In genomic region chr2:34982906-34983698, GRCm38 (mm10) we compare ENCODE assay signal across 10 mouse cellular contexts. TPM values are rescaled to one million over a fixed set of nuclear protein-coding genes. Genes with fewer than 3 reads are reported as not detected.
DNase-seq lines count a peak whose midpoint lies in the region; ATAC-seq and TF ChIP-seq lines count a peak whose summit lies in the region.
"Had no signal": no experiment of that assay in that cellular context is flagged by ENCODE, and none has a peak within 500 bp of the region (broad histone marks: within the 10 kb centered on the region; RNA-seq: fewer than 3 reads in every experiment).

No protein-coding gene starts in this region.

- intact Hi-C loops in left cerebral cortex, postnatal 36 days (cut with DNase I) = no loop called here

- DNase-seq in adrenal gland, adult (ENCODE audit: inconsistent age in 2 of 2, low spot score in 1 of 2) = peak; percentile 37 to 76
- DNase-seq in adrenal gland, adult 8-10 months = no peak
- DNase-seq in midbrain, embryonic 10.5 days (ENCODE audit: low spot score) = no peak
- no peak for DNase-seq in midbrain, postnatal 0 days (ENCODE audit: low spot score)
- DNase-seq in skeletal muscle tissue, adult 2 months (ENCODE audit: low read depth, low spot score) = peak; percentile 40
- DNase-seq in cerebellum, adult 11-12 months = no peak
- no peak for DNase-seq in left cerebral cortex, postnatal 36 days (ENCODE audit: low spot score in 2 of 2)
- DNase-seq: right cerebral cortex, postnatal 4 days had no signal

- H3K36me3 ChIP-seq in midbrain, embryonic 10.5 days = no peaks in the 10 kb centered on the region
- H3K36me3 ChIP-seq in midbrain, postnatal 0 days (ENCODE audit: insufficient read depth, low read length) = no peaks in the 10 kb centered on the region
- H3K36me3 ChIP-seq in intestine, postnatal 0 days (ENCODE audit: control insufficient read depth, insufficient read depth) = no peaks in the 10 kb centered on the region
- H3K36me3 ChIP-seq: midbrain, embryonic 12.5 days had no signal

- no peak for ATAC-seq in midbrain, postnatal 0 days (ENCODE audit: low FRiP score)
- ATAC-seq in intestine, postnatal 0 days = peak; percentile 96

- H3K4me2 ChIP-seq in midbrain, postnatal 0 days (ENCODE audit: low read depth, low read length, poor library complexity, severe bottlenecking) = no peak overlapping the region
- peak overlapping the region; percentile 10; the same call in 1 of the 2 replicates for H3K4me2 ChIP-seq in intestine, postnatal 0 days (replicated peaks; ENCODE audit: low read depth)
- H3K4me2 ChIP-seq: midbrain, embryonic 12.5 days had no signal

- no peak for TF ChIP-seq CTCF in midbrain, postnatal 0 days (IDR thresholded peaks at IDR 0.05)
- no peak for TF ChIP-seq CTCF in intestine, postnatal 0 days (IDR thresholded peaks at IDR 0.05; ENCODE audit: low read depth)

- peaks cover 13% of the 10 kb centered on the region for H3K4me1 ChIP-seq in midbrain, embryonic 10.5 days
- H3K4me1 ChIP-seq in midbrain, postnatal 0 days (ENCODE audit: insufficient read depth, low read length) = 0 out of 2 replicates have a peak, but pooled peaks cover 7% of the 10 kb centered on the region
- peaks cover 2% of the 10 kb centered on the region; the same call in 1 of the 2 replicates for H3K4me1 ChIP-seq in intestine, postnatal 0 days (replicated peaks; ENCODE audit: control insufficient read depth, insufficient read depth, low read length)

- no peaks in the 10 kb centered on the region for H3K9me3 ChIP-seq in midbrain, embryonic 10.5 days (replicated peaks)
- no peaks in the 10 kb centered on the region for H3K9me3 ChIP-seq in midbrain, postnatal 0 days (ENCODE audit: low read length)
- no peaks in the 10 kb centered on the region for H3K9me3 ChIP-seq in intestine, postnatal 0 days (ENCODE audit: control insufficient read depth)
- H3K9me3 ChIP-seq: midbrain, embryonic 12.5 days had no signal

- peak overlapping the region; percentile 53; the same call in 1 of the 2 replicates for H3K27ac ChIP-seq in midbrain, embryonic 10.5 days (replicated peaks)
- H3K27ac ChIP-seq in midbrain, postnatal 0 days (ENCODE audit: low read depth, low read length) = no peak overlapping the region
- H3K27ac ChIP-seq in intestine, postnatal 0 days (ENCODE audit: low read depth, low read length) = peak overlapping the region; percentile 90
- H3K27ac ChIP-seq: midbrain, embryonic 12.5 days had no signal

- no peak overlapping the region for H3K4me3 ChIP-seq in midbrain, embryonic 10.5 days
- H3K4me3 ChIP-seq in midbrain, postnatal 0 days (ENCODE audit: low read depth, low read length) = no peak overlapping the region
- H3K4me3 ChIP-seq in intestine, postnatal 0 days (ENCODE audit: low read depth, low read length) = no peak overlapping the region
- H3K4me3 ChIP-seq: midbrain, embryonic 12.5 days had no signal

- H3K9ac ChIP-seq in midbrain, postnatal 0 days (replicated peaks; ENCODE audit: low read length, poor library complexity, severe bottlenecking) = no peak overlapping the region
- 0 out of 2 replicates have a peak overlapping the region, but pooled peaks have one; percentile 18 for H3K9ac ChIP-seq in intestine, postnatal 0 days (ENCODE audit: low read depth, low read length)
- H3K9ac ChIP-seq: midbrain, embryonic 12.5 days had no signal

- H3K27me3 ChIP-seq in midbrain, embryonic 10.5 days (ENCODE audit: low read depth, poor library complexity, severe bottlenecking) = no peaks in the 10 kb centered on the region
- no peaks in the 10 kb centered on the region for H3K27me3 ChIP-seq in midbrain, postnatal 0 days (ENCODE audit: insufficient read depth, low read length)
- no peaks in the 10 kb centered on the region for H3K27me3 ChIP-seq in intestine, postnatal 0 days (replicated peaks; ENCODE audit: control insufficient read depth, insufficient read depth, low read length)
- H3K27me3 ChIP-seq: midbrain, embryonic 12.5 days had no signal

- 75% methylated on average over 11 of the region's 11 CpGs for WGBS in midbrain, embryonic 10.5 days
- WGBS in midbrain, postnatal 0 days = 67% methylated on average over 11 of the region's 11 CpGs
- WGBS in intestine, postnatal 0 days = 22% methylated on average over 11 of the region's 11 CpGs

RNA-seq across cellular contexts. Expression of gene Traf1, which starts 21.5 kb away (rescaled TPM):
- 1 to 10 TPM; 2.2 to 5.8 (median 3.3) TPM for total RNA-seq in adrenal gland, adult 8-10 months (2022)
- 0.12 and 0.27 TPM in 2 replicates for polyA plus RNA-seq in midbrain, embryonic 10.5 days (2016; fragmentation: Nextera tagmentation; extraction: Ambion mirVana)
- total RNA-seq in midbrain, postnatal 0 days (2014; rRNA removed) = 1.4 and 2.2 TPM in 2 replicates
- polyA plus RNA-seq in midbrain, postnatal 0 days (2015; fragmentation: Nextera tagmentation; extraction: Ambion mirVana) = 2.8 and 3.0 TPM in 2 replicates
- polyA plus RNA-seq in intestine, postnatal 0 days (2015; fragmentation: Nextera tagmentation; extraction: Ambion mirVana) = 1.1 and 1.6 TPM in 2 replicates
- total RNA-seq in left cerebral cortex, postnatal 36 days (2021) = 1 to 10 TPM; 1.2 to 1.4 TPM

Comparison
In these comparisons a context has a peak if more than half of its experiments do, and no peak if none do; other contexts are left out.
1. DNase-seq: peak in adrenal gland, adult (2 of 2) and skeletal muscle tissue, adult 2 months (single experiment); none in adrenal gland, adult 8-10 months (single experiment), midbrain, embryonic 10.5 days (single experiment), midbrain, postnatal 0 days (single experiment), cerebellum, adult 11-12 months (single experiment) and left cerebral cortex, postnatal 36 days (0 of 2).